Comparison of ENCODE assay signal across 23 mouse cellular contexts in genomic region chr8:90867911-90868310, GRCm38 (mm10). TPM values are rescaled to one million over a fixed set of nuclear protein-coding genes. Genes with fewer than 3 reads are reported as not detected.
DNase-seq lines count a peak whose midpoint lies in the region; ATAC-seq and TF ChIP-seq lines count a peak whose summit lies in the region.
"Had no signal": no experiment of that assay in that cellular context is flagged by ENCODE, and none has a peak within 500 bp of the region (broad histone marks: within the 10 kb centered on the region; RNA-seq: fewer than 3 reads in every experiment).

No protein-coding gene starts in this region.

- 87% methylated on average over 4 of the region's 4 CpGs for WGBS in forebrain, embryonic 10.5 days
- WGBS in forebrain, embryonic 11.5 days = 85% methylated on average over 4 of the region's 4 CpGs
- WGBS in hindbrain, postnatal 0 days = 69% methylated on average over 4 of the region's 4 CpGs
- WGBS in hindbrain, embryonic 14.5 days = 79% methylated on average over 4 of the region's 4 CpGs
- WGBS in midbrain, embryonic 10.5 days = 86% methylated on average over 4 of the region's 4 CpGs
- WGBS in midbrain, embryonic 14.5 days = 82% methylated on average over 4 of the region's 4 CpGs
- WGBS in stomach, embryonic 16.5 days = 89% methylated on average over 4 of the region's 4 CpGs

- ATAC-seq in forebrain, embryonic 11.5 days (replicated peaks; ENCODE audit: low FRiP score) = no peak
- ATAC-seq in hindbrain, postnatal 0 days = no peak
- no peak for ATAC-seq in hindbrain, embryonic 14.5 days (ENCODE audit: low FRiP score)
- no peak for ATAC-seq in midbrain, embryonic 14.5 days (ENCODE audit: low FRiP score, low TSS enrichment)
- ATAC-seq in stomach, embryonic 16.5 days (ENCODE audit: insufficient read depth, low FRiP score) = no peak
- ATAC-seq: CD4-positive, CD25-positive, alpha-beta regulatory T cell, adult 4 months; forebrain, embryonic 14.5 days; inflammation-experienced regulatory T-cells, adult 6 months; midbrain, embryonic 15.5 days; Patski had no signal

- TF ChIP-seq CTCF in hindbrain, postnatal 0 days (IDR thresholded peaks at IDR 0.05; ENCODE audit: low read depth) = no peak

- no peak overlapping the region for H3K4me3 ChIP-seq in forebrain, embryonic 10.5 days
- H3K4me3 ChIP-seq in forebrain, embryonic 11.5 days (ENCODE audit: low read depth, low read length) = no peak overlapping the region
- H3K4me3 ChIP-seq in hindbrain, postnatal 0 days (ENCODE audit: low read length) = no peak overlapping the region
- H3K4me3 ChIP-seq in hindbrain, embryonic 14.5 days (replicated peaks; ENCODE audit: low read length) = no peak overlapping the region
- H3K4me3 ChIP-seq in midbrain, embryonic 10.5 days = no peak overlapping the region
- H3K4me3 ChIP-seq in midbrain, embryonic 14.5 days (replicated peaks; ENCODE audit: low read depth, low read length) = no peak overlapping the region
- no peak overlapping the region for H3K4me3 ChIP-seq in stomach, embryonic 16.5 days (replicated peaks; ENCODE audit: low read length)
- H3K4me3 ChIP-seq: limb, embryonic 13.5 days; midbrain, embryonic 15.5 days; myocyte had no signal

- H3K27me3 ChIP-seq in forebrain, embryonic 10.5 days (ENCODE audit: poor library complexity, severe bottlenecking) = peaks cover 20% of the 10 kb centered on the region; the same call in 1 of the 2 replicates
- H3K27me3 ChIP-seq in forebrain, embryonic 11.5 days (ENCODE audit: control insufficient read depth, insufficient read depth, low read length) = no peaks in the 10 kb centered on the region
- H3K27me3 ChIP-seq in hindbrain, postnatal 0 days (ENCODE audit: insufficient read depth, low read length) = no peaks in the 10 kb centered on the region
- H3K27me3 ChIP-seq in hindbrain, embryonic 14.5 days (ENCODE audit: control insufficient read depth, insufficient read depth, low read length) = no peaks in the 10 kb centered on the region
- peaks cover 17% of the 10 kb centered on the region for H3K27me3 ChIP-seq in midbrain, embryonic 10.5 days (ENCODE audit: low read depth, poor library complexity, severe bottlenecking)
- H3K27me3 ChIP-seq in midbrain, embryonic 14.5 days (ENCODE audit: control insufficient read depth, insufficient read depth, low read length) = no peaks in the 10 kb centered on the region
- no peaks in the 10 kb centered on the region for H3K27me3 ChIP-seq in stomach, embryonic 16.5 days (ENCODE audit: control insufficient read depth, insufficient read depth, low read length)
- H3K27me3 ChIP-seq: limb, embryonic 13.5 days; midbrain, embryonic 15.5 days; Patski had no signal

- no peaks in the 10 kb centered on the region for H3K9me3 ChIP-seq in forebrain, embryonic 10.5 days
- H3K9me3 ChIP-seq in forebrain, embryonic 11.5 days (ENCODE audit: control insufficient read depth, low read length) = no peaks in the 10 kb centered on the region
- H3K9me3 ChIP-seq in hindbrain, postnatal 0 days (ENCODE audit: low read length) = no peaks in the 10 kb centered on the region
- no peaks in the 10 kb centered on the region for H3K9me3 ChIP-seq in hindbrain, embryonic 14.5 days (ENCODE audit: control insufficient read depth, low read length)
- H3K9me3 ChIP-seq in midbrain, embryonic 10.5 days (replicated peaks) = no peaks in the 10 kb centered on the region
- H3K9me3 ChIP-seq in midbrain, embryonic 14.5 days (ENCODE audit: control insufficient read depth, low read length) = no peaks in the 10 kb centered on the region
- H3K9me3 ChIP-seq in stomach, embryonic 16.5 days (replicated peaks; ENCODE audit: control insufficient read depth, low read length) = no peaks in the 10 kb centered on the region
- H3K9me3 ChIP-seq: limb, embryonic 13.5 days; midbrain, embryonic 15.5 days had no signal

- no peaks in the 10 kb centered on the region for H3K36me3 ChIP-seq in forebrain, embryonic 10.5 days (replicated peaks)
- no peaks in the 10 kb centered on the region for H3K36me3 ChIP-seq in forebrain, embryonic 11.5 days (ENCODE audit: control insufficient read depth, insufficient read depth, low read length)
- no peaks in the 10 kb centered on the region for H3K36me3 ChIP-seq in hindbrain, postnatal 0 days (ENCODE audit: insufficient read depth, low read length)
- no peaks in the 10 kb centered on the region for H3K36me3 ChIP-seq in hindbrain, embryonic 14.5 days (replicated peaks; ENCODE audit: control insufficient read depth, insufficient read depth)
- no peaks in the 10 kb centered on the region for H3K36me3 ChIP-seq in midbrain, embryonic 10.5 days
- no peaks in the 10 kb centered on the region for H3K36me3 ChIP-seq in midbrain, embryonic 14.5 days (ENCODE audit: control insufficient read depth, insufficient read depth, low read length)
- H3K36me3 ChIP-seq in stomach, embryonic 16.5 days (ENCODE audit: control insufficient read depth, insufficient read depth, low read length) = no peaks in the 10 kb centered on the region
- H3K36me3 ChIP-seq: midbrain, embryonic 15.5 days had no signal

- H3K27ac ChIP-seq in forebrain, embryonic 10.5 days = 0 out of 2 replicates have a peak overlapping the region, but pooled peaks have one; percentile 4
- no peak overlapping the region for H3K27ac ChIP-seq in forebrain, embryonic 11.5 days (ENCODE audit: low read depth, low read length)
- 0 out of 2 replicates have a peak overlapping the region, but pooled peaks have one; percentile 84 for H3K27ac ChIP-seq in hindbrain, postnatal 0 days
- H3K27ac ChIP-seq in hindbrain, embryonic 14.5 days = no peak overlapping the region
- 0 out of 2 replicates have a peak overlapping the region, but pooled peaks have one; percentile 23 for H3K27ac ChIP-seq in midbrain, embryonic 10.5 days (replicated peaks)
- H3K27ac ChIP-seq in midbrain, embryonic 14.5 days (replicated peaks; ENCODE audit: low read depth, low read length) = no peak overlapping the region
- peak overlapping the region; percentile 96 for H3K27ac ChIP-seq in stomach, embryonic 16.5 days (ENCODE audit: low read length)
- H3K27ac ChIP-seq: midbrain, embryonic 15.5 days had no signal

- no peak overlapping the region for H3K9ac ChIP-seq in forebrain, embryonic 11.5 days (ENCODE audit: low read length)
- no peak overlapping the region for H3K9ac ChIP-seq in hindbrain, postnatal 0 days (replicated peaks; ENCODE audit: low read length)
- no peak overlapping the region for H3K9ac ChIP-seq in hindbrain, embryonic 14.5 days
- no peak overlapping the region for H3K9ac ChIP-seq in midbrain, embryonic 14.5 days (replicated peaks; ENCODE audit: low read length)
- H3K9ac ChIP-seq in stomach, embryonic 16.5 days (ENCODE audit: low read length) = no peak overlapping the region
- H3K9ac ChIP-seq: limb, embryonic 13.5 days; midbrain, embryonic 15.5 days had no signal

- H3K4me2 ChIP-seq in forebrain, embryonic 11.5 days (ENCODE audit: low read depth, low read length, severe bottlenecking) = no peak overlapping the region
- H3K4me2 ChIP-seq in hindbrain, postnatal 0 days (ENCODE audit: low read depth, low read length) = no peak overlapping the region
- no peak overlapping the region for H3K4me2 ChIP-seq in hindbrain, embryonic 14.5 days (replicated peaks)
- no peak overlapping the region for H3K4me2 ChIP-seq in midbrain, embryonic 14.5 days (ENCODE audit: low read length)
- no peak overlapping the region for H3K4me2 ChIP-seq in stomach, embryonic 16.5 days (ENCODE audit: low read depth, low read length)
- H3K4me2 ChIP-seq: limb, embryonic 13.5 days; midbrain, embryonic 15.5 days had no signal

- DNase-seq in forebrain, embryonic 10.5 days (ENCODE audit: extremely low spot score, low spot score) = no peak
- DNase-seq in forebrain, embryonic 11.5 days (ENCODE audit: low spot score) = no peak
- DNase-seq in hindbrain, postnatal 0 days (ENCODE audit: low spot score) = no peak
- no peak for DNase-seq in hindbrain, embryonic 14.5 days (ENCODE audit: low spot score)
- no peak for DNase-seq in midbrain, embryonic 10.5 days (ENCODE audit: low spot score)
- no peak for DNase-seq in midbrain, embryonic 14.5 days
- no peak for DNase-seq in right cerebral cortex, adult 2 months (ENCODE audit: low spot score in 2 of 2)
- DNase-seq: adrenal gland, adult 8-10 months; cerebellum, adult 11 months; lung, postnatal 10 days; thymus, postnatal 4 days had no signal

- H3K4me1 ChIP-seq in forebrain, embryonic 10.5 days = peaks cover 45% of the 10 kb centered on the region
- peaks cover 23% of the 10 kb centered on the region for H3K4me1 ChIP-seq in forebrain, embryonic 11.5 days (replicated peaks; ENCODE audit: control insufficient read depth, insufficient read depth, low read length)
- H3K4me1 ChIP-seq in hindbrain, postnatal 0 days (ENCODE audit: insufficient read depth, low read length) = peaks cover 32% of the 10 kb centered on the region
- peaks cover 39% of the 10 kb centered on the region for H3K4me1 ChIP-seq in hindbrain, embryonic 14.5 days (replicated peaks; ENCODE audit: control insufficient read depth, insufficient read depth, low read length)
- H3K4me1 ChIP-seq in midbrain, embryonic 10.5 days = peaks cover 45% of the 10 kb centered on the region
- H3K4me1 ChIP-seq in midbrain, embryonic 14.5 days (ENCODE audit: control insufficient read depth, insufficient read depth, low read length) = peaks cover 22% of the 10 kb centered on the region
- H3K4me1 ChIP-seq in stomach, embryonic 16.5 days (ENCODE audit: control insufficient read depth, insufficient read depth, low read length) = peaks cover 36% of the 10 kb centered on the region

RNA-seq across cellular contexts. Expression of gene Chd9, which starts 39.8 kb away (rescaled TPM):
- 28.4 and 33.4 TPM in 2 replicates for polyA plus RNA-seq in forebrain, embryonic 10.5 days (2016; fragmentation: Nextera tagmentation; extraction: Ambion mirVana)
- polyA plus RNA-seq in forebrain, embryonic 11.5 days (2014; fragmentation: Nextera tagmentation; extraction: Ambion mirVana) = 47.7 and 52.0 TPM in 2 replicates
- total RNA-seq in hindbrain, postnatal 0 days (2014; rRNA removed) = 87.2 and 112 TPM in 2 replicates
- polyA plus RNA-seq in hindbrain, postnatal 0 days (2015; fragmentation: Nextera tagmentation; extraction: Ambion mirVana) = 103 and 106 TPM in 2 replicates
- polyA plus RNA-seq in hindbrain, embryonic 14.5 days (2014; fragmentation: Nextera tagmentation; extraction: Ambion mirVana) = 99.2 and 103 TPM in 2 replicates
- polyA plus RNA-seq in midbrain, embryonic 10.5 days (2016; fragmentation: Nextera tagmentation; extraction: Ambion mirVana) = 29.0 and 37.6 TPM in 2 replicates
- polyA plus RNA-seq in midbrain, embryonic 14.5 days (2014; fragmentation: Nextera tagmentation; extraction: Ambion mirVana) = 90.8 and 92.9 TPM in 2 replicates
- 239 and 288 TPM in 2 replicates for polyA plus RNA-seq in stomach, embryonic 16.5 days (2015; fragmentation: Nextera tagmentation; extraction: Ambion mirVana)

RNA-seq across cellular contexts. Expression of gene Gm19935, which starts 50.7 kb away (rescaled TPM):
- not detected in 2 replicates for polyA plus RNA-seq in forebrain, embryonic 10.5 days (2016; fragmentation: Nextera tagmentation; extraction: Ambion mirVana)
- not detected in 2 replicates for polyA plus RNA-seq in forebrain, embryonic 11.5 days (2014; fragmentation: Nextera tagmentation; extraction: Ambion mirVana)
- total RNA-seq in hindbrain, postnatal 0 days (2014; rRNA removed) = 2.0 and 7.2 TPM in 2 replicates
- polyA plus RNA-seq in hindbrain, postnatal 0 days (2015; fragmentation: Nextera tagmentation; extraction: Ambion mirVana) = 3.9 and 5.5 TPM in 2 replicates
- 2.6 and 2.7 TPM in 2 replicates for polyA plus RNA-seq in hindbrain, embryonic 14.5 days (2014; fragmentation: Nextera tagmentation; extraction: Ambion mirVana)
- polyA plus RNA-seq in midbrain, embryonic 10.5 days (2016; fragmentation: Nextera tagmentation; extraction: Ambion mirVana) = not detected in 2 replicates
- 0.22 TPM in 1 of 2 replicates, not detected in the other for polyA plus RNA-seq in midbrain, embryonic 14.5 days (2014; fragmentation: Nextera tagmentation; extraction: Ambion mirVana)
- polyA plus RNA-seq in stomach, embryonic 16.5 days (2015; fragmentation: Nextera tagmentation; extraction: Ambion mirVana) = 0.18 and 0.31 TPM in 2 replicates
- total RNA-seq: heart, postnatal 36 days; megakaryocyte, adult 5-6 weeks had no signal
- polyA plus RNA-seq: CD4-positive, CD25-positive, alpha-beta regulatory T cell, adult 4 months; heart, embryonic 14.5 days; inflammation-experienced regulatory T-cells, adult 6 months; limb, embryonic 13.5 days; liver, embryonic 16.5 days; myocyte had no signal

Comparison
In these comparisons a context has a peak if more than half of its experiments do, and no peak if none do; other contexts are left out.
1. H3K27ac ChIP-seq: peak in forebrain, embryonic 10.5 days (single experiment), hindbrain, postnatal 0 days (single experiment), midbrain, embryonic 10.5 days (single experiment) and stomach, embryonic 16.5 days (single experiment); none in forebrain, embryonic 11.5 days (single experiment), hindbrain, embryonic 14.5 days (single experiment) and midbrain, embryonic 14.5 days (single experiment).